Mouse (Mus musculus) embryonic facial prominence, embryonic 12.5 days (tissue): ENCODE data around the gene Fam83g. TPM values are rescaled to one million over a fixed set of nuclear protein-coding genes. Genes with fewer than 3 reads are reported as not detected.

Source experiments
- ATAC-seq: fragments of 200-750 bp; cut with Nextera tagmentation; 2 replicates; pipeline ENCODE4 v1.8.0; 2017; ENCODE audit not compliant: insufficient number of reproducible peaks, insufficient read depth, low FRiP score, low TSS enrichment
- H3K27ac ChIP-seq: fragments of 300-500 bp; sonication (generic); 2 replicates; pipeline ENCODE4 v1.5.1; 2016; ENCODE audit warnings: mild to moderate bottlenecking
- H3K27me3 ChIP-seq: fragments of 300-500 bp; sonication (generic); 2 replicates; pipeline ENCODE4 v1.6.1; 2016; ENCODE audit warnings: mild to moderate bottlenecking, moderate library complexity
- H3K36me3 ChIP-seq: fragments of 300-500 bp; sonication (generic); 2 replicates; pipeline ENCODE4 v1.6.1; 2016; ENCODE audit warnings: mild to moderate bottlenecking
- H3K4me1 ChIP-seq: fragments of 300-500 bp; sonication (generic); 2 replicates; pipeline ENCODE4 v1.6.1; 2016
- H3K4me2 ChIP-seq: fragments of 300-500 bp; sonication (generic); replicated peaks from 2 replicates; pipeline ENCODE4 v1.6.1; 2016; ENCODE audit warnings: mild to moderate bottlenecking, moderate library complexity
- H3K4me3 ChIP-seq: fragments of 300-500 bp; sonication (generic); 2 replicates; pipeline ENCODE4 v1.5.1; 2016; ENCODE audit warnings: mild to moderate bottlenecking
- H3K9ac ChIP-seq: fragments of 300-500 bp; sonication (generic); 2 replicates; pipeline ENCODE4 v1.6.1; 2016; ENCODE audit warnings: mild to moderate bottlenecking, moderate library complexity
- H3K9me3 ChIP-seq: fragments of 300-500 bp; sonication (generic); 2 replicates; pipeline ENCODE4 v1.6.1; 2016; ENCODE audit warnings: mild to moderate bottlenecking, moderate library complexity
- WGBS: fragments of 180-500 bp; shearing (Covaris S2); methylation state at CpG from one replicate; pipeline ENCODE4 v1.1.7; 2016; 5-methylcytosine and 5-hydroxymethylcytosine counted together
- polyA plus RNA-seq: library from polyadenylated mRNA; unstranded; fragments of >200 nt; fragmentation: Nextera tagmentation; extraction: Ambion mirVana; gene quantifications from 2 replicates; pipeline ENCODE4 v1.2.1, GENCODE M21; 2016

The Fam83g gene
- polyA plus RNA-seq, 1 experiment from 2014 or later: 1.5 TPM

DNA sequence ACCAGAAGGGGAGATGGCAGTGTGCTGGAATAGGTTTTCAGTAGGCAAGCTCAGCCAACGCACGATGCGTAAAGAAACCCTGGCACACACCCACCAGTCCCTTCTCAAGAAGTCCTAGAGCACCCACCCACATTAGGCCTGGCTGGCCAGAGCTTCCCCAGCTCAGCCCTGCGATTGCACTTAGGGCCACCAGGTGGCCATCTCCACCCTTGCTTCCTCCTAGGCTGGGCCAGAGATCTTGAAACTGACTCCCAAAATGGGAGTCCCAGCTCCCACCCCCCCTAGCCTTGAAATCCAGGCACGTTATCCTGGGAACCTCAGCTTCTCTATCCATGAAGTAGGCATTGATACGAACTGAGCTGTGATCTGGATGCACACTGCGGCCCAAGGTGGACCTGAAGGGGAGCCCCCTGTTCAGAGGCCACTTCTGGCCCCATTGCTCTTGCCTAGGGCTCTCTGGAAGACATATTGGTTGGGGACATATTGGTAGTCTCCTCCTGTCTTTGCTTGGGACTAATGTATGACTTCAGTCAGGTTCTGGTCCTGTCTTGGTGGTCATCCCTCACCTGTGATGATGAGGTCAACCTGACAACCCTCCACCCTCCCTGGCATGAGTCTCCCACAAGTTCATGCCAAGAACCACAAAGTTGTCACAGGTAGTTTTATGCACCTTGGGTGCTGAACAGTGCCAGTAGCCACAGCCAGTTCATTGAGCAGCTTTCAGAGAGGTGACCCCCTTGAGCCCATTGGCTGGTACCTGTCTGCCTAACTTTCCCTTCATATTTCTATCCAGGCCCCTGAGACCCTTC lies 17.7 kb upstream of the Fam83g start:
- Histone ChIP-seq H3K27me3 (0 out of 2 replicates have a peak, but pooled peaks cover 2% of the 10 kb centered on the region), H3K27ac (no peak overlapping the region), H3K4me1 (no peaks in the 10 kb centered on the region), H3K36me3 (no peaks in the 10 kb centered on the region), H3K9me3 (no peaks in the 10 kb centered on the region), H3K4me3 (no peak overlapping the region), H3K4me2 (no peak overlapping the region), H3K9ac (no peak overlapping the region)
- ATAC-seq: no peak
- WGBS: 49% methylated on average over 7 of the region's 7 CpGs

DNA sequence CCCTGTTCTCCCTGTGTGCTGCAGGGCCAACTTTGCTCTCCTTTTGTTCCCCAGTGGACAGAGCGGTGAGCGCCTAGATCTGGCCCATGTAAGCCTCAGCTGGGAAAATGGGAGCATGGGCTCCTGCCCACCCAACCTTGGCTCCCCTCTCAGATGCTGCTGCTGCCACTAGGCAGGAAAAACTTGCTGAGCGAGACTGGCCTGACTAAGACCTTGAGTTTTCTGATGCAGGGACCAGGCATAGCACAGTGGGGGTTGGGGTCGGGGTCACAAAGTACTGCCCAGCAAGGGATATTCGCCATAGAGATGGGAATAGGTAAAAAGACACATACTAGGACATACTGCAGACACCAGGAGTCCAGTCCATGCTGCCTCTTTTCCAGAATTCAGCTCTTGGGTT lies 16.6 kb upstream of the Fam83g start:
- H3K9ac ChIP-seq: no peak overlapping the region
- no peak for ATAC-seq
- H3K36me3 ChIP-seq: no peaks in the 10 kb centered on the region
- no peak overlapping the region for H3K27ac ChIP-seq
- WGBS: 78% methylated on average over 5 of the region's 5 CpGs
- no peaks in the 10 kb centered on the region for H3K9me3 ChIP-seq
- H3K4me3 ChIP-seq: no peak overlapping the region
- no peaks in the 10 kb centered on the region for H3K4me1 ChIP-seq
- no peak overlapping the region for H3K4me2 ChIP-seq
- 0 out of 2 replicates have a peak, but pooled peaks cover 6% of the 10 kb centered on the region for H3K27me3 ChIP-seq

DNA sequence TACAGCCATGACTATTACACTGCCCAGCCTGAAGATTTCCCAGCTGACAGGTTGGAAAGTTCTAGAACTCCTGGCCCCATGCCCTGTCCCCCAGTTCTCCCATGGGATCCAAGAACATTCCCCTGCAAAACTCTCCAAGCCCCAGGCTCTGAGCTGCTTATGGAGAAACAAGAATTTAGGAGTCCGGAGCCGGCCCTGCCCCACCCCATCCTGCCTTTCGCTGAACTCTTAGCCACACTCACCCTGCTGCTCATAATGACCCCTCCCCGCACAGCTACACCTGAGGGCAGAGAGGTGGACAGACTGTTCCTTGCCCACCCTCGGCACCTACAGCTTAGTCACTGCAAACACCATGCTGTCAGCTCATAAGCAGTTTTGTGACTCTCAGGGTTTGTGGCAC lies 16.1 kb upstream of the Fam83g start:
- Histone ChIP-seq H3K27ac (no peak overlapping the region), H3K27me3 (0 out of 2 replicates have a peak, but pooled peaks cover 6% of the 10 kb centered on the region), H3K4me1 (no peaks in the 10 kb centered on the region), H3K9ac (no peak overlapping the region), H3K36me3 (no peaks in the 10 kb centered on the region), H3K4me3 (no peak overlapping the region), H3K4me2 (no peak overlapping the region), H3K9me3 (no peaks in the 10 kb centered on the region)
- 64% methylated on average over 5 of the region's 5 CpGs for WGBS
- no peak for ATAC-seq

DNA sequence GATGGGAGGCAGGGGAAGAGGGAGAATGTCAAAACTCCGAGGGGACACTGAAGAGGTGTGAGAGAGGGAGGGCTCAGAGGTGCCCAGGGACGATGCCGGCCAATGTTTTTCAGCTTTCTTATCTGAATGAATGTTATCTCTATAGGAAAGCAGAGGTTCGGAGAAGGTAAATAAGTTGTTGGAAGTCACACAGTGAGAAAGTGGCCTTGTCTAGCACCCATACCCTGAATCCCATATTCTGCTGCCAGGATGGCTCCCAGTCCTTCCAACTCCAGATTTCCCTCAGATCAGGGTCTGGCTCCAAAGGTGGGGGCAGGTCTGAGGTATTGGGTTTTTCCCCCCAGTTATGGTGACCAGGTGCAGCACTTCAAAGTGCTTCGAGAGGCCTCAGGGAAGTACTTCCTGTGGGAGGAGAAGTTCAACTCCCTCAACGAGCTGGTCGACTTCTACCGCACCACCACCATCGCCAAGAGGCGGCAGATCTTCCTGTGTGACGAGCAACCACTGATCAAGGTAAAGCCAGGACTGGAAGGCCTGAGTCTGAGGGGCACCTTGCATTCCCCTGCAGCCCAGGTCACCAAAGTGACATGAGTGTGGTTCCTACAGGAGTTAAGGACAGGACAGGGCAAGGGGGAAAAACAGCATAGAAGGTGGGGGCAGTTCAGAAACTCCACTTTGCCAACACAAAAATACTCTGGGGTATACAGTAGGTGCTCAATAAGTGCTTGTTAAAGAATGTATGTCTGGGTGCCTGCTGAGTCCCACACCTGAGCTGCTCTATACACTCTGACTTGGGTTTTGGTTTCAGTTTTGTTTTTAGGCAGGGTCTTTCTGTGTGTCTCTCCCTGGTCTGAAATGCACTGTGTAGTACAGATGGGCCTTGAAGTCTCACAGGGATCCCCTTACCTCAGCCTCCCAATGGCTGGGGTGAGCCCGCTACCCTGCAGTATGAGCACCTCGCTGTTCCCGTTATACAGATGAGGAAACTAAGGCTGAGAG lies 14.1 kb upstream of the Fam83g start:
- H3K4me1 ChIP-seq: peaks cover 8% of the 10 kb centered on the region
- 0 out of 2 replicates have a peak, but pooled peaks cover 9% of the 10 kb centered on the region for H3K27me3 ChIP-seq
- H3K36me3 ChIP-seq: no peaks in the 10 kb centered on the region
- ATAC-seq: no peak
- H3K9me3 ChIP-seq: no peaks in the 10 kb centered on the region
- 71% methylated on average over 14 of the region's 14 CpGs for WGBS
- no peak overlapping the region for H3K27ac ChIP-seq
- no peak overlapping the region for H3K4me2 ChIP-seq
- H3K9ac ChIP-seq: no peak overlapping the region
- no peak overlapping the region for H3K4me3 ChIP-seq

GRCm38 (mm10) chr11:61671781-61672383 lies 12.0 kb upstream of the Fam83g start:
- Histone ChIP-seq H3K9me3 (no peaks in the 10 kb centered on the region), H3K4me2 (no peak overlapping the region), H3K27me3 (0 out of 2 replicates have a peak, but pooled peaks cover 9% of the 10 kb centered on the region), H3K36me3 (no peaks in the 10 kb centered on the region), H3K9ac (no peak overlapping the region), H3K4me3 (no peak overlapping the region), H3K27ac (no peak overlapping the region), H3K4me1 (peaks cover 28% of the 10 kb centered on the region)
- WGBS: 63% methylated on average over 19 of the region's 19 CpGs
- no peak for ATAC-seq

DNA sequence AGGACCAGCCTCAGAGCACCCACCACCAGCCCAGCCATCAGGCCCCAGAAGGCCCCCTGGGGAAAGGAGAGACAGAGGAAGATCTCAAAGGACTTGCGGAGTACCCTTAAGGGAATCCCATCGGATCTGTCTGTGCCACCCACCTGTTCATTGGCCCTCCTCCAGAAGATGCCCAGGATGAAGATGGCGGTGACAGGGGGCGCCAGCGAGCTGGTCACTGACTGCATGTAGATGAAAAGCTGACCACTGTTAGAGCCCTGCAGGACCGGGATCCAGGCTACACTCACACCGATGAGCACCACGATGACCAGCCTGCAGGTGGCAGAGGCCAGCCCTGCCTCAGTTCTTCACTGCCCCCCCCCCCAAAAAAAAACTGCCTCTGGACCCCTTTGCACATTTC lies 10.2 kb upstream of the Fam83g start:
- H3K36me3 ChIP-seq: no peaks in the 10 kb centered on the region
- H3K4me3 ChIP-seq: no peak overlapping the region
- WGBS: 34% methylated on average over 8 of the region's 8 CpGs
- peak overlapping the region; percentile 15; the same call in 1 of the 2 replicates for H3K9ac ChIP-seq
- peaks cover 31% of the 10 kb centered on the region for H3K4me1 ChIP-seq
- no peak overlapping the region for H3K4me2 ChIP-seq
- no peaks in the 10 kb centered on the region for H3K9me3 ChIP-seq
- H3K27ac ChIP-seq: no peak overlapping the region
- 0 out of 2 replicates have a peak, but pooled peaks cover 9% of the 10 kb centered on the region for H3K27me3 ChIP-seq
- no peak for ATAC-seq

DNA sequence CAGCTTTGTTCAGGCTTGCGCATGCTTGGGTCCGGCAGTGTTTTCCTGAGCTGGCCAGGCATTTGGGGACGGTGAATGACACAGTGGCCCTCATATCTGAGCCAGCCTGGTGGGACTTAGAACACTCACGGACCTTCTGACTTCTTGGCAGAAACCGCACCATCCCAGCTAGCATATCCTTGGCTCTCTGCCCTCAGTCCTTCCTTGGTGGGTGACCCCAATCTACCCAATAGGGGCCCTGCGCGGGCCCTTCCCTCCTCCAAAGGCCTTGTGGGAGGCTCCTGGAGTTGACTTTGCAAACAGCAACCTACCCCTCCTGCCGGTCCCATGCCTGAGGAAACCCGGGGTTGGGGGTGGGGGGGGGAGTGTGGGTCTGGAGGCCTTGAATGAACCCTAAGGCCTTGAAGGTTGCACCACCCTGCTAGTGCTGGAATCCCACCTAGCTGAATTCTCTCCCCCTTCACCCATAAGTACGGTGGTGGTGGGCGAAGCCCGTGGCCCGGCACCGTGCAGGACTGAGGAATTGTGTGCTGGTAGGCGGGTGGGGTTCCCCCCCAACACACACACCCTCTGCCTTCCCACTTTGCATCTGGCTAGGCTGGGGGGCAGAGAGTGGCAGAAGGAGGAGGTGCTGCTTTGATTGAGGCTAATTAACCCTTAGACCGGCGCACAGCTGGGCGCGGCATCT lies 9.6 kb upstream of the Fam83g start:
- Histone ChIP-seq H3K4me2 (peak overlapping the region; percentile 13; the same call in 1 of the 2 replicates), H3K27me3 (0 out of 2 replicates have a peak, but pooled peaks cover 9% of the 10 kb centered on the region), H3K4me1 (peaks cover 31% of the 10 kb centered on the region), H3K9ac (peak overlapping the region; percentile 19; the same call in 1 of the 2 replicates), H3K27ac (no peak overlapping the region), H3K9me3 (no peaks in the 10 kb centered on the region), H3K36me3 (no peaks in the 10 kb centered on the region), H3K4me3 (no peak overlapping the region)
- ATAC-seq: no peak
- 23% methylated on average over 19 of the region's 19 CpGs for WGBS

DNA sequence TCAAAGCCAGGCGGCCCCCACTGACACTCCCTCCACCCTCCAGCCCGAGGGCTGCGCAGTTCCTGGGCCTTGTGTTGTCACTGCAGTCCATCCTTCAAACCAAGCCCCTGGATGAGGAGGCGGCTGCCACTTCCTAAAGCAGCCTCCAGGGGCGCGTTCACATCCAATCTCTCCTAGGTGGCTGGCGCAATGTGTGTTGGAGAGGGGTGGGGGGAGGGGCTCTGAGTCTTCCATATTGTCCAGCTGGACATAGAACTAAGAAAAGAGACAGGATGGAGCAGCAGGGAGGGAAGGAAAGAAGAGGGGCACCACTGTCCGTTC lies 9.1 kb upstream of the Fam83g start:
- H3K4me3 ChIP-seq: no peak overlapping the region
- ATAC-seq: no peak
- 0 out of 2 replicates have a peak overlapping the region, but pooled peaks have one; percentile 32 for H3K27ac ChIP-seq
- H3K4me2 ChIP-seq: peak overlapping the region; percentile 13; the same call in 1 of the 2 replicates
- 2% methylated on average over 8 of the region's 8 CpGs for WGBS
- 0 out of 2 replicates have a peak, but pooled peaks cover 9% of the 10 kb centered on the region for H3K27me3 ChIP-seq
- H3K9ac ChIP-seq: peak overlapping the region; percentile 19; the same call in 1 of the 2 replicates
- H3K36me3 ChIP-seq: no peaks in the 10 kb centered on the region
- peaks cover 31% of the 10 kb centered on the region for H3K4me1 ChIP-seq
- H3K9me3 ChIP-seq: no peaks in the 10 kb centered on the region

- H3K4me1 ChIP-seq: peaks cover 31% of the 10 kb centered on the region
These were observed 8.6 kb upstream of the Fam83g start for GRCm38 (mm10) chr11:61675332-61675731.

DNA sequence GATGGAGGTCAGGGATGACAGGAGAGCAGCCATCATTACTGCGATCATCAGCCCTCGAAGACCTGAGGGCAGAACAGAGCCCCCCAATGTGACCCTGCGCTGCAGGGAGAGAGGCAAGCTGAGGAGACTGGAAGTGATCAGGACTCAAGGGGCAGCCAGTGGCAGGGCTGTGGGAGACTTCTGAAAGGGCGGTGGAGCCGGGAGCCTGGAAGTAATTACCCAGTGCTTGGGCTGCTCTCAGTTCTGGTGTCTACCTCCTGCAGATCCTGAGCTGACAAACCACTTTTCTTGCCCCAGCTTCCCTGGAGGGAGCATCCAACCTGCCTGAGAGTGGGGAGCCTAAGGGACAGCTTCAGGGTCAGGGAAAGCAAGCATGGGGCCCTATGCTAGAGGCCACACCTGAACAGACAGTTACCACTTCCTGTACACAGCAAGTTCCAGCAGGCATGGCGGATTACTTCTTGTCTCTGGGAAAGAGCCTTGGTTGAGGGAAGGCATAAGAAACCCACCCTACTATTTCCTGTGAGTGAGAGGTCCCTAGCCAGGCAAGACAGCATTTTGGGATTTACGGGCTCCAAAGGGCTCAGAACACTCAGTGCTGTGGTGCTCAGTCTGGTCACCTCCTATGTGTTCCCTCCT lies 7.6 kb upstream of the Fam83g start:
- Histone ChIP-seq H3K4me3 (no peak overlapping the region), H3K27me3 (0 out of 2 replicates have a peak, but pooled peaks cover 6% of the 10 kb centered on the region), H3K9me3 (no peaks in the 10 kb centered on the region), H3K9ac (no peak overlapping the region), H3K4me2 (0 out of 2 replicates have a peak overlapping the region, but pooled peaks have one; percentile 3), H3K4me1 (peaks cover 31% of the 10 kb centered on the region), H3K36me3 (no peaks in the 10 kb centered on the region), H3K27ac (peak overlapping the region; percentile 32)
- WGBS: 30% methylated on average over 7 of the region's 7 CpGs
- no peak for ATAC-seq

More at GRCm38 (mm10) chr11:61675332-61675731, 8.6 kb upstream of the Fam83g start:
- H3K27ac ChIP-seq: 0 out of 2 replicates have a peak overlapping the region, but pooled peaks have one; percentile 32
- WGBS: 57% methylated on average over 2 of the region's 2 CpGs
- no peak overlapping the region for H3K9ac ChIP-seq
- no peaks in the 10 kb centered on the region for H3K36me3 ChIP-seq
- ATAC-seq: no peak
- H3K4me3 ChIP-seq: no peak overlapping the region
- H3K27me3 ChIP-seq: 0 out of 2 replicates have a peak, but pooled peaks cover 9% of the 10 kb centered on the region
- H3K4me2 ChIP-seq: no peak overlapping the region
- no peaks in the 10 kb centered on the region for H3K9me3 ChIP-seq
